In the genomic region with DNA sequence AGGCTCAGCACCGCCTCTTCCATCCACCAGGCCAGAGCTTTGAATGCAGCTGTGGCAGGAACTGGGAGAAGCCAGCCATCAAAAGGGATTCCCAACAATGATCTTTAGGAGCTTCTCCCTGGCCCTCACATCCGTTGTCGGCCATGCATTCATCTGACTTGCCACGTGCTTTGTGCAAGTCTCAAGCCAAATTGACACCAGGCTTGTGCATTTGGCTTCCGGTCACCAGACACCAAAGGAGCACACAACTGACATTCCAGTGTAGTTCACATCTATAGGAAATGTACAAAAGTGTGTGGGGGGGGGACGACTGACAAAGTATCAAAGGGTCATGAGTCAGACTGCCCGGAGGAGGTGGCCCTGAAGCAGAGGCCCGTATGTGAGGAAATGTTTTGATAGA, we compare ENCODE assay signal across 20 mouse cellular contexts. TPM values are rescaled to one million over a fixed set of nuclear protein-coding genes. Genes with fewer than 3 reads are reported as not detected.
DNase-seq lines count a peak whose midpoint lies in the region; ATAC-seq and TF ChIP-seq lines count a peak whose summit lies in the region.
"Had no signal": no experiment of that assay in that cellular context is flagged by ENCODE, and none has a peak within 500 bp of the region (broad histone marks: within the 10 kb centered on the region; RNA-seq: fewer than 3 reads in every experiment).

No protein-coding gene starts in this region.

- ATAC-seq in lung, embryonic 14.5 days (ENCODE audit: insufficient read depth), result no peak
- ATAC-seq in forebrain, embryonic 11.5 days (replicated peaks; ENCODE audit: low FRiP score), result no peak
- ATAC-seq: CD4-positive, CD25-positive, alpha-beta regulatory T cell, adult 4 months; forebrain, embryonic 14.5 days; intestine, embryonic 16.5 days had no signal

- 48% methylated on average over 8 of the region's 8 CpGs for WGBS in lung, embryonic 14.5 days
- WGBS in embryonic facial prominence, embryonic 10.5 days, result 34% methylated on average over 8 of the region's 8 CpGs
- 36% methylated on average over 8 of the region's 8 CpGs for WGBS in forebrain, embryonic 11.5 days

- no peaks in the 10 kb centered on the region for H3K9me3 ChIP-seq in lung, embryonic 14.5 days (ENCODE audit: low read depth, low read length)
- H3K9me3 ChIP-seq in embryonic facial prominence, embryonic 10.5 days, result no peaks in the 10 kb centered on the region
- no peaks in the 10 kb centered on the region for H3K9me3 ChIP-seq in forebrain, embryonic 11.5 days (ENCODE audit: control insufficient read depth, low read length)
- H3K9me3 ChIP-seq: heart, embryonic 13.5 days had no signal

- TF ChIP-seq CTCF in lung, embryonic 14.5 days (IDR thresholded peaks at IDR 0.05; ENCODE audit: low read depth), result no peak

- peak; percentile 9 for DNase-seq in lung, embryonic 14.5 days
- DNase-seq in lung, postnatal 36 days, result no peak
- peak; percentile 20 for DNase-seq in 416B (ENCODE audit: low read depth)
- peak; percentile 63 for DNase-seq in embryo, embryonic 10 days (ENCODE audit: low spot score)
- DNase-seq in embryonic facial prominence, embryonic 10.5 days (ENCODE audit: low spot score), result peak; percentile 16
- no peak for DNase-seq in forebrain, embryonic 11.5 days (ENCODE audit: low spot score)
- DNase-seq: adrenal gland, postnatal 10 days; B cell, adult 2 months; cerebellum, adult 11 months; cerebellum, adult 8-10 months; cerebellum, postnatal 36 days; gastrocnemius, adult 2 months; gastrocnemius, postnatal 25 days; heart, postnatal 36 days had no signal

- H3K4me2 ChIP-seq in lung, embryonic 14.5 days, result no peak overlapping the region
- no peak overlapping the region for H3K4me2 ChIP-seq in forebrain, embryonic 11.5 days (ENCODE audit: low read depth, low read length, severe bottlenecking)
- H3K4me2 ChIP-seq: heart, embryonic 13.5 days; hindbrain, embryonic 14.5 days had no signal

- H3K36me3 ChIP-seq in lung, embryonic 14.5 days (ENCODE audit: insufficient read depth), result no peaks in the 10 kb centered on the region
- no peaks in the 10 kb centered on the region for H3K36me3 ChIP-seq in embryonic facial prominence, embryonic 10.5 days (replicated peaks)
- H3K36me3 ChIP-seq in forebrain, embryonic 11.5 days (ENCODE audit: control insufficient read depth, insufficient read depth, low read length), result no peaks in the 10 kb centered on the region
- H3K36me3 ChIP-seq: G1E; heart, embryonic 13.5 days had no signal

- H3K4me3 ChIP-seq in lung, embryonic 14.5 days (ENCODE audit: low read depth, low read length), result no peak overlapping the region
- H3K4me3 ChIP-seq in embryonic facial prominence, embryonic 10.5 days, result no peak overlapping the region
- no peak overlapping the region for H3K4me3 ChIP-seq in forebrain, embryonic 11.5 days (ENCODE audit: low read depth, low read length)
- H3K4me3 ChIP-seq: gastrocnemius, adult 2 months; heart, embryonic 13.5 days had no signal

- no peak overlapping the region for H3K27ac ChIP-seq in lung, embryonic 14.5 days (ENCODE audit: low read depth)
- no peak overlapping the region for H3K27ac ChIP-seq in embryonic facial prominence, embryonic 10.5 days (replicated peaks)
- H3K27ac ChIP-seq in forebrain, embryonic 11.5 days (ENCODE audit: low read depth, low read length), result no peak overlapping the region
- H3K27ac ChIP-seq: gastrocnemius, adult 2 months; heart, embryonic 13.5 days; hindbrain, embryonic 14.5 days had no signal

- H3K4me1 ChIP-seq in lung, embryonic 14.5 days (ENCODE audit: insufficient read depth), result 0 out of 2 replicates have a peak, but pooled peaks cover 6% of the 10 kb centered on the region
- H3K4me1 ChIP-seq in embryonic facial prominence, embryonic 10.5 days, result peaks cover 29% of the 10 kb centered on the region
- 0 out of 2 replicates have a peak, but pooled peaks cover 5% of the 10 kb centered on the region for H3K4me1 ChIP-seq in forebrain, embryonic 11.5 days (replicated peaks; ENCODE audit: control insufficient read depth, insufficient read depth, low read length)

- H3K9ac ChIP-seq in lung, embryonic 14.5 days, result no peak overlapping the region
- H3K9ac ChIP-seq in forebrain, embryonic 11.5 days (ENCODE audit: low read length), result no peak overlapping the region
- H3K9ac ChIP-seq: heart, embryonic 13.5 days; hindbrain, embryonic 14.5 days had no signal

- H3K27me3 ChIP-seq in lung, embryonic 14.5 days (ENCODE audit: insufficient read depth, low read length), result no peaks in the 10 kb centered on the region
- peaks cover 20% of the 10 kb centered on the region for H3K27me3 ChIP-seq in embryonic facial prominence, embryonic 10.5 days (replicated peaks; ENCODE audit: low read depth, poor library complexity, severe bottlenecking)
- no peaks in the 10 kb centered on the region for H3K27me3 ChIP-seq in forebrain, embryonic 11.5 days (ENCODE audit: control insufficient read depth, insufficient read depth, low read length)

RNA-seq across cellular contexts. Expression of a gene that starts 58.4 kb away (rescaled TPM):
- 0.15 TPM in 1 of 2 replicates, not detected in the other for polyA plus RNA-seq in lung, embryonic 14.5 days (2014; fragmentation: Nextera tagmentation; extraction: Ambion mirVana)
- polyA plus RNA-seq in embryonic facial prominence, embryonic 10.5 days (2016; fragmentation: Nextera tagmentation; extraction: Ambion mirVana), result not detected in 2 replicates
- polyA plus RNA-seq in forebrain, embryonic 11.5 days (2014; fragmentation: Nextera tagmentation; extraction: Ambion mirVana), result not detected in 2 replicates
- polyA plus RNA-seq: G1E had no signal

Comparison
In these comparisons a context has a peak if more than half of its experiments do, and no peak if none do; other contexts are left out.
1. DNase-seq: peak in lung, embryonic 14.5 days (single experiment), 416B (single experiment), embryo, embryonic 10 days (single experiment) and embryonic facial prominence, embryonic 10.5 days (single experiment); none in lung, postnatal 36 days (single experiment) and forebrain, embryonic 11.5 days (single experiment).